Mouse (Mus musculus) Patski (cell line): ENCODE measurements around the gene Aco1. TPM values are rescaled to one million over a fixed set of nuclear protein-coding genes. Genes with fewer than 3 reads are reported as not detected.

Experiments used
- ATAC-seq: fragments of 100-300 bp; one replicate; pipeline ENCODE4 v1.8.0; 2021
- CTCF ChIA-PET: fragments of 350-600 bp; sonication (Branson Sonifier 250); formaldehyde crosslinking; loops from one replicate; lab custom pipeline; 2022; ENCODE audit warnings: inconsistent platforms; lab: Charles Lee
- POLR2A ChIA-PET: fragments of 350-600 bp; sonication (Branson Sonifier 250); formaldehyde crosslinking; loops from one replicate; lab custom pipeline; 2022; ENCODE audit warnings: antibody characterized with exemption, inconsistent platforms; lab: Charles Lee
- DNase-seq: peaks from one replicate; pipeline ENCODE4 v3.0.0-alpha.2; 2011; ENCODE audit warnings: low read depth, low spot score
- H3K27me3 ChIP-seq: fragments of 371-371 bp; one replicate; pipeline ENCODE4 v1.5.1; 2021
- CTCF ChIP-seq: fragments of 100-300 bp; IDR thresholded peaks from one replicate; pipeline ENCODE4 v1.5.1; 2021
- in situ Hi-C: fragments of 300-500 bp; cut with MboI; formaldehyde crosslinking; loops from 3 replicates; pipeline ENCODE4 v1.11.1; 2018; ENCODE audit warnings: low pct_unique_long_range_greater_than_20kb, mixed read lengths
- polyA plus RNA-seq: library from polyadenylated mRNA; unstranded; gene quantifications from one replicate; pipeline ENCODE4 v1.2.3, GENCODE M21; 2021

Gene Aco1
- polyA plus RNA-seq, 1 experiment from 2014 or later: 49.8 TPM

DNA sequence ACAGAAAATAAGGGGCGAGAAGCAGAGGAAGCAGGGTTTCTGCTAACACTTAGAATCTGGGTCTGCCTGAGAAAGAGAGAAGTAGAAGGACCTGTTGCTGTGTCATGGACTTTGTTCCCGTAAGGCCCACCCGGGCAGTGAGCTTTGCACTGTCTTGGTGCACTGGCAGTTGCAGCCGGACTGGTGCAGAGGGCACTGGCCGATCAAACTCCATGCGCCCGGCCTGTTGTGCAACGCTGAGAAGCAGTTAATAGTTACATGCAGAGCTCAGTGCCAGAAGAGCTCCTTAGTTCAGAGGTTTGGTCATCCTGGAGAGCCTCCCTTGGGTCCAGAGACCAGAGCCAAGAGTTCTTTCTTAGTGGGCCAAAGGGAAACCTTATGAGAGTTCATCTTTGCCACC lies 38.8 kb downstream of the Aco1 start:
- in situ Hi-C loops: loop anchor here (5.0 kb wide), 1 partner anchor 106 kb away; no protein-coding TSS in a partner anchor
- peak; percentile 79 for ATAC-seq
- H3K27me3 ChIP-seq: no peaks in the 10 kb centered on the region
- no peak for TF ChIP-seq CTCF
- ChIA-PET CTCF (interaction anchor here (1.5 to 3.6 kb wide), 2 partner anchors 47 to 105 kb away, joined by 5 to 18 read pairs; no protein-coding TSS in a partner anchor), POLR2A (no interaction called here)
- peak; percentile 24 for DNase-seq

DNA sequence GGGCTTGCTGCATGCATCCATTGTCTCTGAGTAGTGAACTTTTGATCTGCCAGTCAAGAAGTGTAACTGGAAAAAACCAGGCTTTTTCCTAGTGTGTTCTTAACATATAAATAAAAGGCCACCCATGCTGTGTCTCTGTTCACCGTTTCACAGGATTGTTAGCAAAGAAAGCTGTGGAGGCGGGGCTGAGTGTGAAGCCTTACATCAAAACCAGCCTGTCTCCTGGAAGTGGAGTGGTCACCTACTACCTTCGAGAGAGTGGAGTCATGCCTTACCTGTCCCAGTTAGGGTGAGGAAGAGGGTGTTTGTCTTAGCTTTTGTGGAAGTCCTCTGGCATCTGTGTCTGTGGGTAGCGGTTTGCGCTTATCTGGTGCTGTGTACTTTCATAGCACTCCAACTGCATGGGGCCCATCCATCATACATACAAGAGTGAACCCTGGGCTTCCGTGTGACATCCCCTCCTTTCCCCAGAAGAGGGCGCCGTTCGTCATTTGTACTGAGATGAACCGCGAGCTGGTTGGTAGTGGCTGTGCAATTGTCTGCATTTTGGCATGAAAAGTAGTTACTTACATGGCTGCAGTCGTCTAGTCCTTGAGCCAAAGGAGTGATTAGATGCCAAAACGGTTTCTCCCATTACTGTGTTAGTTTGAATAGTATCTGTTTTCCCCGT lies 39.9 kb downstream of the Aco1 start:
- in situ Hi-C loops: loop anchor here (5.0 kb wide), 1 partner anchor 105 kb away; no protein-coding TSS in a partner anchor
- CTCF ChIA-PET: interaction anchor here (0.7 to 3.6 kb wide), 10 partner anchors 9 to 107 kb away, joined by 3 to 18 read pairs (median 4); no protein-coding TSS in a partner anchor
- POLR2A ChIA-PET: no interaction called here
- TF ChIP-seq CTCF: no peak
- peak; percentile 62 for ATAC-seq
- DNase-seq: no peak
- H3K27me3 ChIP-seq: no peaks in the 10 kb centered on the region

DNA sequence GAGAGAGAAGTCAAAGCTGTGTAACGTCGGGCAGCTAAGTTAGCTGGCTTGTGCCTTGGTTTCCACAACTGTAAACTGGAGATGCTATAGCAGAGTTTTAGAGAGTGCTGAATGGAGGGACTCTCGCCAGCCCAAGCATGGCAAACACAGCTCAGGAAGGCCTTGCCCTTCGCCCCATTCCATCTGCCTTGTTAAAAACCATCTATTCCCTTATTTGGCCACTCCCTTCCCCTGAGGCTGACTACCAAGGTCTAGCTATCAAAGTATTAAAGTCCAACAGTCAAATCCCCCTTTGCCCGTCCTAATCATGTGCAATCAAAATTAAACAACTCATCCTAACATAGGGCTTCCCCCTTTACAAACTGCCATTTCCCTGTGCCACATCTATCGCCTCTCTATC lies 40.9 kb downstream of the Aco1 start:
- CTCF ChIA-PET: interaction anchor here (1.2 to 3.6 kb wide), 6 partner anchors 8 to 103 kb away, joined by 3 to 18 read pairs (median 5); no protein-coding TSS in a partner anchor
- in situ Hi-C loops: loop anchor here (5.0 kb wide), 1 partner anchor 104 kb away; no protein-coding TSS in a partner anchor
- no peaks in the 10 kb centered on the region for H3K27me3 ChIP-seq
- DNase-seq (no peak), ATAC-seq (no peak)
- POLR2A ChIA-PET: no interaction called here
- no peak for TF ChIP-seq CTCF

DNA sequence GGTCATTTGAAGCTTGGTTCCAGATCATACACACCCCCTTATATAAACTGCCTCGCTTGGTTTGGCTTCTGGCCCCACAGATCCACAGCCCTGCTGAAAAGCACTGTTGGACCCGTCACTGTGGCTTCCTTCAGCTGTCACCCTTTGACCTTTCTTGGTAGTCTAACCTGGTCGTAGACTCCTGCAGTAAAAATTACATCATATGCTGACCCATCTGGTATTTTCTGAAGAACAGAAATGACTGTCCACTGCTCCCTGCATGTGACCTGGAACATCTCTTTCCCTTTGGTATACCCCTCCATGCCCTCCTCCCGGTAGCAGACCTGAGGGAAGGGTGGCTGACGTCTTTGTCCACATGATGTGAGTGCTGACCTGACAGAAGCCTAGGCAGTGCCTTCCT lies 41.6 kb downstream of the Aco1 start:
- in situ Hi-C loops: loop anchor here (5.0 kb wide), 1 partner anchor 103 kb away; no protein-coding TSS in a partner anchor
- DNase-seq (no peak), ATAC-seq (no peak)
- CTCF ChIA-PET: interaction anchor here (1.9 to 3.6 kb wide), 2 partner anchors 11 to 102 kb away, joined by 6 to 18 read pairs; no protein-coding TSS in a partner anchor
- no peaks in the 10 kb centered on the region for H3K27me3 ChIP-seq
- TF ChIP-seq CTCF: no peak
- POLR2A ChIA-PET: no interaction called here

DNA sequence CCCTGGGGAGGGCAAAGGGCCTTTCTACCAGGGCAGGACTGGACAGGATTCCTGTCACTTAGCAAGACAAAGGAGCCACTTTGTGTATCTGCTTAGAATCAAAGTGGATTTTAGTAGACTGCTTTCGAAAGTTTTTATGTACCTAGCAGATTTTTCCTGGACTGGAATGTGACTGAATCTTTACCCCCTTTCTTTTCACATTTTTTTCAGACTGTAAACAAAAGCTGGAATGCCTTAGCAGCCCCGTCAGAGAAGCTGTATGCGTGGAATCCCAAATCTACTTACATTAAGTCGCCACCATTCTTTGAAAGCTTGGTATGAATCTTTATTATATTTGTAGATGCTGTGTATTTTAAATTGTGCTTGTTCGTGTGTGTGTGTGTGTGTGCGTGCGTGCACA lies 45.1 kb downstream of the Aco1 start:
- CTCF ChIA-PET: no interaction called here
- in situ Hi-C loops: no loop called here
- no peak for TF ChIP-seq CTCF
- POLR2A ChIA-PET: no interaction called here
- no peaks in the 10 kb centered on the region for H3K27me3 ChIP-seq
- ATAC-seq (no peak), DNase-seq (no peak)

DNA sequence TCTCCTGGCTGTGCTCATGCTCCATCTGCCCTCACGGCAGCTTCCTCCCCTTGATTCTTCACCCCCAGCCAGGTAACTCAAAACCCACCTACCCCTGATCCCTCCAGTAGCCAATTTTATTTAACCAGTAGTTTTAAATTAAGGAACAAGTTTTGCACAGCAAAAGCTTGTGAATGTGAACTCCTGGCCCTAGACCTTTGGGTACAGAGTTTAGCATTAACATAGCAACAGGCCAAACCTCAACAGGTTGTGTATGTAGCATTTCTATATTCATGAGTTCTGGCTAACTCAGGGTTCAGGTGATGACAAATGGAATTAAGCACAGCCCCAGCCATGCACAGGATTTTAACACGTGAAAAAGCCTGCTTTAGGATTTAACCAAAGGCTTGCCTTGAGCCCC lies 49.4 kb downstream of the Aco1 start:
- POLR2A ChIA-PET: no interaction called here
- no peak for DNase-seq
- ATAC-seq: no peak
- TF ChIP-seq CTCF: no peak
- no peaks in the 10 kb centered on the region for H3K27me3 ChIP-seq
- CTCF ChIA-PET: interaction anchor here (1.9 kb wide), 1 partner anchor 9 kb away, joined by 9 read pairs; no protein-coding TSS in a partner anchor
- in situ Hi-C loops: no loop called here

DNA sequence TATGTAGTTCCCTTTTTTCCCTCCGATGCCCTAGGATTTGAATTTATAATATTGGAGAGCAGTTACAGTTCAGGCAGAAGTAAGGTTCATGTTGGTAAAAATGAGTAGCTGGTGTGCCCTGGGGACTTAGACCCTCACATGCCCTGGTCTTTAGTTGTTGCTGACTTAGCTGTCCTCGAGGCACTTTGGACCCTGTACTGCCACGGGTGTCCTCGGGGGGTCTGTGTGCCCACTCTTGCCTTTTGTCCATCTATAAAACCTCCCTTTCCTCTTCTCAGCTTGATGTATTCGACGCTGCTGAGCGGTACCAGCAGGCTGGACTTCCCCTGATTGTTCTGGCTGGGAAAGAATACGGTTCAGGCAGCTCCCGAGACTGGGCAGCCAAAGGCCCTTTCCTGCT lies 50.6 kb downstream of the Aco1 start:
- DNase-seq: no peak
- ChIA-PET CTCF (no interaction called here), POLR2A (no interaction called here)
- in situ Hi-C loops: no loop called here
- no peak for ATAC-seq
- no peak for TF ChIP-seq CTCF
- H3K27me3 ChIP-seq: no peaks in the 10 kb centered on the region

DNA sequence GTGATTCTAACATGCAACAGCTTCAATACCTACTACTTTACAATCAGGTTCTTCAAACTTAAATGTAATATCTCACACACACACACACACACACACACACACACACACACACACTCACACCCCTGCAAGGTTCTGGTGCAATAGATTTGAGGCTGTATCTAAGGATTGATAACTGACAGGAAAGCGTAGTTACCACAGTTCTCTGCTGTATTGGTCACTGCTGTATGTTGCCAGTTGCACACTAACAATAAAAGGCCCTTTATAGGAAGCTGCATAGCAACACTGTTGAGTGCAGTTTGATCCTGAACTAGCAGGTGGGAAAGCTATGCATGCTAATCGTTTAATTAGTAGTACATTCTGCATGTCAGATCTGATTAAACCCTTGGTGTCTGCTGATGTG lies 52.5 kb downstream of the Aco1 start:
- no peak for DNase-seq
- in situ Hi-C loops: no loop called here
- H3K27me3 ChIP-seq: no peaks in the 10 kb centered on the region
- no peak for TF ChIP-seq CTCF
- ChIA-PET CTCF (interaction anchor here (2.1 kb wide), 1 partner anchor 12 kb away, joined by 6 read pairs; no protein-coding TSS in a partner anchor), POLR2A (no interaction called here)
- no peak for ATAC-seq

DNA sequence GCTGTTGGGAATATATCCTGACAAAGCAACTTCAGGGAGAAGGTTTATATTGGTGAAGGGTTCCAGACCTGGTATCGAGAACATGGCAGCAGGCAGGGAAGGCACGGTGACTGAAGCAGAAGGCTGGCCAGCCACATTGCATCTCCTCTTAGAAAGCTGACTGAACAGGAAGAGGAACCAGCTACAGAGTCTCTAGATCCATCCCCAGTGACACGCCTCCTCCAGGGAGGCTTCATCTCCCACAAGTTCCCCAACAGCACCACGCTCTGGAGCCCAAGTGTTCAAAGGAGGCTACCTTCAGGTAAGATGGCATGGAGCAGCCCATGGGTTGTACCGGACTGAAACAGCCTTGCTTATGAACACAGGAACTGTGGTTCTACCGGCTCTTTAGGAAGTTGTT lies 59.3 kb downstream of the Aco1 start:
- in situ Hi-C loops: no loop called here
- POLR2A ChIA-PET: no interaction called here
- no peaks in the 10 kb centered on the region for H3K27me3 ChIP-seq
- CTCF ChIA-PET: no interaction called here
- ATAC-seq (no peak), DNase-seq (no peak)
- TF ChIP-seq CTCF: no peak

DNA sequence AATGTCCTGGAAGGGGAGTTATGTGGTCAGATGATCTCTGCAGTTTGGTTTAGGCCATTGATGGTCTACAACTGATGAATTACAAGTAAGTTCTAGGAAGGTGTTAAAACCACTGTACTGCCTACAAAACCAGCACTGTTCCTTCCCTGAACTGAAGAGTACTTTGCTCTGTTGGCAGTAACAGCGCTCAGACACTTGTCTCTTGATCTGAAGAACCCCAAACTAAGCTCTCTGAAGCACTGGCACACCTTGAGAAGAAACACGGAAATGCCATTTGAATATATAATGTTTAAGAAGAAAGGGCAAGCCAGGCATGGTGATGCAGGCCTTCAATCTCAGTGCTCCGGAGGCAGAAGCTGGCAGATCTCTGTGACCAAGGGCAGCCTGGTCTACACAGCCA lies 61.5 kb downstream of the Aco1 start:
- POLR2A ChIA-PET: no interaction called here
- DNase-seq (no peak), ATAC-seq (no peak)
- H3K27me3 ChIP-seq: no peaks in the 10 kb centered on the region
- CTCF ChIA-PET: no interaction called here
- in situ Hi-C loops: no loop called here
- no peak for TF ChIP-seq CTCF

DNA sequence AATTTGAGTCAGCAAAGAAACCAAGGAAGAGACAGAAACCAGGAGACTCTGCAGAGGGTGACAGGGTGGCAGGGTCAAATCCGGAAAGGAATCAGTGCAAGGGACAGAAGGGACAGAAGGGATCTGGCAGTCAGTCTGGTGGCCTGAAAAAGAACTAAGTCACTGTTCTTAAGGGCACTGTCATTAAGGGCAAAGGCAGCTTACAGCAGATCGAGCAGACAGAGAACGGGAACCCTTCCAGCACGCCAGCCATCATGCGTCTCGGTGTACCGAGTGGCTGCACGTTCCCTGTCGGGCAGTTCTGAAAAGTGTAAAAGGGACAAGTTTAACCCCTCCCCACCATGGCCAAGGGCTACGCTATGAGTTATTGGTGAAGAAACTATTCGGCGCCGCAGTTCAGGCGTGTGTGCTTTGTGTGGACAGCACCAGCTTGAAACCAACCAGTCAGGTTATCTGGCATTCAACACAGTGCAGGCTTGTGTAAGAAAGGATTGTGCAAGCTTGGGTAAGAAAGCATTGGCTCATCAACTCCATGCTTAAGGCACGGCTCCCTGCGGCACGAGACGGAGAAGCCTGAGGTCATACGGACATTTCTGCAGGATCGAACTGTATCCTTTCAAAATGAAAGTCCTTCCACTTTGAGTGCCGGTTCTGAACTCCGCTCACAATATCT lies 62.5 kb downstream of the Aco1 start:
- no peak for TF ChIP-seq CTCF
- in situ Hi-C loops: no loop called here
- no peaks in the 10 kb centered on the region for H3K27me3 ChIP-seq
- ATAC-seq (no peak), DNase-seq (no peak)
- ChIA-PET CTCF (interaction anchor here (1.0 kb wide), 1 partner anchor 12 kb away, joined by 3 read pairs; no protein-coding TSS in a partner anchor), POLR2A (no interaction called here)
